Mouse (Mus musculus): Measurements from ENCODE around the gene Tcf19. TPM values are rescaled to one million over a fixed set of nuclear protein-coding genes. Genes with fewer than 3 reads are reported as not detected.

Gene Tcf19
- 10 to 100 TPM; 31.6 to 32.0 TPM for polyA plus RNA-seq (2017; shearing (Covaris generic))

DNA sequence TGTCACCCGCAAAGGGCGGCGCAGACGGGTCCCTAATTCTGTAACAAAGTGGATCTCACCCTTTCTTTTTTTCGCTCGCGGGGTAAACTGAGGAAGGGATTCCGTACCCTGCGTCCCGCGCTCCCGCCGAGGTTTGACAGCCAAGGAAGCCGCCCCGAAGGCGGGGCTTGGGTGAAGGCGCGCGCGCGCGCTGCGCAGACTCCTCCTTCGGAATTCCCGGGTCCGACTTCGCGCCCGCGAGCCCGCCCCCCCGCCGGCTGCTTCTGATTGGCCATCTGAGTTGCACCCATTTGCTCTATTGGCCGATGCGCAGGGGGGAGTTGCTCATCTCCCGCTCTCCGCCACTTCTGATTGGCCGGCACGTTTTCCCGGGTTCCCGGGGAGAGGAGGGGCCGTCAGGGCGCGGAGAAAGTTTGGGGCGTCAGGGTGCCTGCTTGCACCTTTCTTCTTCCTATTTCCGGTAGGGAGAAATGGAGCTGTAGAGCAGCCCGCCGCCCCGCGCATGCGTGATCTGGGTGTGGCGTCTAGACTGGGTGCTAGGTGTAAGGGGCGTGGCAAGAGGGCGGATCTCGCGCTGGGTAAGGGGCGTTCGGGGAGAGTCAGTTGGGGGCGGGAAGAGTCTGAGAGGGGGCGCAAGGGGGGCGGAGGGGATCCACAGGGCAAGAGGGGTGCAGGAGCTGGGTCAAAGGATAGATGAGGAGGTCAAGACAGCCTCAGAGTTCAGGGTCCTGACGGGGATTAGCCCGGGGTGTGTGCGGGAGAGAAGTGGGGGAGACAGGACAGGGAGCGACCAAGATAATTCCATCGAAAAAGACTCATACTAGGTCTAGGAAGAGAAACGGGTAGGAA, at the start of gene Tcf19, which contains the start of gene Cchcr1:
TSS of gene Tcf19 (minus strand) at position 173 of the 849 bp plus-strand sequence.
TSS of gene Cchcr1 (plus strand) at position 449 of the 849 bp plus-strand sequence.

DNA sequence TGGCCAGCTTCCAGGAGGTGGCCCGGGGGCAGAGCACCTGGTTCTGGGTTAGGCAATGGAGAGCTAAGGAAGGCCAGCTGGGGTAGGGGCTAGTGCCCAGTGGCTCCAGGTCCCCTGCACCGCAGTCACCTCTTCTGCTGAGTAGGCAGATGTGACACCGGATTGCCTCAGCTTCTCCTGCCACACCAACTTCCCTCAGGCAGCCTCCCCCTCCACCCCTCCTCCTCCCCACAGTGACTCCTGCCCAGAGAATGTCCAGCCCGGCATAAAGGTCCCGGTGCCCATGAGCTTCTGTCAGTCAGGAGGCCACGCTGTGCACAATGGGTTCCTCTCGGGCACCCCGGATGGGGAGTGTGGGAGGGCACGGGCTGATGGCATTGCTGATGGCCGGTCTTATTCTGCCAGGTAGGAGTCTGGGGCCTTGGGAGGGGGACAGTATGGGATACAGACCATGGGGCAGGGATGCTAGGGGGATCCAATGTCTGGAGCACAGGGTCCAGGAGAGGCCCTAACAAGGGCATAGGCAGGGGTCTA, 35.3 kb upstream of the Tcf19 start, which contains the start of gene Cdsn:
TSS of gene Cdsn (plus strand) at position 248 of the 534 bp plus-strand sequence.

DNA sequence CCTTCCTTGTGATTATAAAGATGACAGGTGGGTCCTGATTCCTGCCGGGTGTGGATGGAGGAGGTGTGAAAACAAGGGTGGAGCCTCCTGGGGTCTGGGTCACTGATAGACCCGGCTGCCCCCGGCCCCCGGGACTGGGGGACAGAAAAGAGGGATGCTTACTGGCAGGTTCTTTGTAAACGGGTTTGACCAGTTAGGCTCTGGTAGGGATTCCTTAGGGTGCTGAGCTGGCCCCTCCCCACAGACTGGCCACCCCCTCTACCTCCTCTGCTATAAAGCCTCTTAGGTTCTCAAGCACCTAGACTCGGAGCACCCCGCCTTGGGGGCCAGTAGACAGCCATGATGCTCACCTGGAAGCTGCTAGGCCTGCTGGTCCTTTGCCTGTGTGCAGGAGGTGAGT, 16.3 kb upstream of the Tcf19 start, which contains the start of gene Psors1c2:
TSS of gene Psors1c2 (plus strand) at position 301 of the 400 bp plus-strand sequence.

DNA sequence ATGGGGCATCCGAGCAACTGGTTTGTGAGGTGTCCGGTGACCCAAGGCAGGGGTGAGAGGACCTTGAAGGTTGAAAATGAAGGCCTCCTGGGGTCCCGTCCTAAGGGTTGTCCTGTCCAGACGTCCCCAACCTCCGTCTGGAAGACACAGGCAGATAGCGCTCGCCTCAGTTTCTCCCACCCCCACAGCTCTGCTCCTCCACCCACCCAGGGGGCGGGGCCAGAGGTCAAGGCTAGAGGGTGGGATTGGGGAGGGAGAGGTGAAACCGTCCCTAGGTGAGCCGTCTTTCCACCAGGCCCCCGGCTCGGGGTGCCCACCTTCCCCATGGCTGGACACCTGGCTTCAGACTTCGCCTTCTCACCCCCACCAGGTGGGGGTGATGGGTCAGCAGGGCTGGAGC, 10.8 kb downstream of the Tcf19 start, which contains the start of gene Pou5f1:
TSS of gene Pou5f1 (plus strand) at position 243 of the 400 bp plus-strand sequence.

DNA sequence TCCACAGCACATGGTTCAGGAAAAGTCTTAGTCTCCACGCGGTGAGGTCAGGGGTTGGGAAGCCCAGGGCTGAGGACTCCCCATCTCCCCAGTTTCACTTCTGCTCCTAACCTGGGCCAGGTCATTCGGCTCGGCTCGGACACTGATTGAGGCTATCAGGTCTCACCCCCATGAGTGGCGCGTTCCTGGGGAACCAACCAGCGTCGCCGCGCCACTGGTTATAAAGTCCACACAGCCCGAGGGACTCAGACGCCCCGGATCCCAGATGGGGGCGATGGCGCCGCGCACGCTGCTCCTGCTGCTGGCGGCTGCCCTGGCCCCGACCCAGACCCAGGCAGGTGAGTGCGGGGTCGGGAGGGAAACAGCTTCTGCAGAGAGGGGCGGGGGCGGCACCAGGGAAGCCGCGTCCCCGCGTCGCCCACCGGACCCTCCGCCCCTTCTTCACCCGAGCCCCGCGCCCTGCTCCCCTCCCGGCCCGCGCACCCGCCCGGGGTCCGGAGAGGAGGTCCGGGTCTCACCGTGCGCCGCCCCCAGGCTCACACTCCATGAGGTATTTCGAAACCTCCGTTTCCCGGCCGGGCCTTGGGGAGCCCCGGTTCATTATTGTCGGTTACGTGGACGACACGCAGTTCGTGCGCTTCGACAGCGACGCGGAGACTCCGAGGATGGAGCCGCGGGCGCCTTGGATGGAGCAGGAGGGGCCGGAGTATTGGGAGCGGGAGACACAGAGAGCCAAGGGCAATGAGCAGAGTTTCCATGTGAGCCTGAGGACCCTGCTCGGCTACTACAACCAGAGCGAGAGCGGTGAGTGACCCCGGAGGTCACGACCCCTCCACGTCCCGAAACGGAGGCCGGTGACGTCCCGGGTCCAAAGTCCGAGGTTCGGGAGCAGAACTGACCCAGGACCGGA, 46.5 kb downstream of the Tcf19 start, which contains the start of gene H2-Q10:
TSS of gene H2-Q10 (plus strand) at position 248 of the 910 bp plus-strand sequence.

Other genes starting within 250 kb of the Tcf19 start
- under 1 TPM in 1 of 2 experiments, not detected in 1; 0.64 TPM for gene H2-Q1, start 196.4 kb downstream of the Tcf19 start, polyA plus RNA-seq (2017; shearing (Covaris generic))
- gene H2-Q2, start 174.6 kb downstream of the Tcf19 start, polyA plus RNA-seq (2017; shearing (Covaris generic)) = 10 to 100 TPM; 10.9 to 18.5 TPM
- 10 to 100 TPM; 45.4 to 61.9 TPM for gene H2-Q4, start 137.2 kb downstream of the Tcf19 start, polyA plus RNA-seq (2017; shearing (Covaris generic))
- gene H2-Q6, start 92.0 kb downstream of the Tcf19 start, polyA plus RNA-seq (2017; shearing (Covaris generic)) = 100 to 1,000 TPM; 448 to 693 TPM
- gene H2-Q7, start 77.7 kb downstream of the Tcf19 start, polyA plus RNA-seq (2017; shearing (Covaris generic)) = 1,000 to 10,000 TPM; 1,586 to 2,503 TPM
- gene H2-Q10, start 46.7 kb downstream of the Tcf19 start, polyA plus RNA-seq (2017; shearing (Covaris generic)) = 10 to 100 TPM; 13.2 to 21.8 TPM
- gene Pou5f1, start 10.8 kb downstream of the Tcf19 start, polyA plus RNA-seq (2017; shearing (Covaris generic)) = not detected
- gene Cchcr1, start 276 bp upstream of the Tcf19 start, polyA plus RNA-seq (2017; shearing (Covaris generic)) = 1 to 10 TPM; 7.6 to 8.0 TPM
- not detected for gene Psors1c2, start 16.4 kb upstream of the Tcf19 start, polyA plus RNA-seq (2017; shearing (Covaris generic))
- under 1 TPM in 1 of 2 experiments, not detected in 1; 0.12 TPM for gene Cdsn, start 35.3 kb upstream of the Tcf19 start, polyA plus RNA-seq (2017; shearing (Covaris generic))
- gene 2300002M23Rik, start 50.6 kb upstream of the Tcf19 start, polyA plus RNA-seq (2017; shearing (Covaris generic)) = under 1 TPM in 1 of 2 experiments, not detected in 1; 0.12 TPM
- not detected for gene Sfta2, start 84.7 kb upstream of the Tcf19 start, polyA plus RNA-seq (2017; shearing (Covaris generic))
- gene Gm9573, start 109.8 kb upstream of the Tcf19 start, polyA plus RNA-seq (2017; shearing (Covaris generic)) = not detected
- under 1 TPM in 1 of 2 experiments, not detected in 1; 0.06 TPM for gene Mucl3, start 126.9 kb upstream of the Tcf19 start, polyA plus RNA-seq (2017; shearing (Covaris generic))
- 10 to 100 TPM; 22.3 to 24.8 TPM for gene Vars2, start 150.8 kb upstream of the Tcf19 start, polyA plus RNA-seq (2017; shearing (Covaris generic))
- gene Gtf2h4, start 156.9 kb upstream of the Tcf19 start, polyA plus RNA-seq (2017; shearing (Covaris generic)) = 10 to 100 TPM; 18.2 to 20.7 TPM
- gene Ddr1, start 187.8 kb upstream of the Tcf19 start, polyA plus RNA-seq (2017; shearing (Covaris generic)) = 1 to 10 TPM; 6.1 to 8.7 TPM